Mouse (Mus musculus) gastrocnemius, postnatal 10 days (tissue): ENCODE data around the gene Gne. TPM values are rescaled to one million over a fixed set of nuclear protein-coding genes. Genes with fewer than 3 reads are reported as not detected.

Experiments
- DNase-seq: peaks from one replicate; pipeline ENCODE4 v3.0.0; 2021; ENCODE audit warnings: mixed read lengths
- total RNA-seq, 2 experiments: library from RNA; stranded (reverse); gene quantifications; 2 replicates each; pipeline ENCODE4 v1.2.3; 2021

Gne gene
- total RNA-seq, 2 experiments from 2014 or later = 17.1 to 24.3 TPM

GRCm38 (mm10) chr4:44024241-44024640 lies 59.7 kb downstream of the Gne start:
- no peak for DNase-seq

DNA sequence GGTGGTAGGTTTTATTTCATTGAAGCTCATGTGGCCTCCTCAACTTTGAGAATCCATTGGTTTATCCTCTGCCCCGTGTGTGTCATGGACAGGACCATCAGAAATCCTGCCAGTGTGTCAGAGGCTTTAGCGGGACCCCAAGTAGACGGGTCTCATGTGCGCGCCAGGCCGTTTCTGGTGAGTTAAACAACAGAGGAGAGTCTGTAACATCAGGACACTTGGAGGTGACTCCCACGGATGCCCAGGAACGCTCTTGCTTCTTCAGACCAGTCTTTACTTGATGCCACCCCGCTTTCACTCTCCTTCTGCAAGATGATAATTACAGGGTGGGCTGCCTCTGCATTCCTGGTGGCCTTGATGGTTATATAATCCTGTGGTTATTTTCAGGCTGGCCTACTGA lies 60.3 kb downstream of the Gne start:
- DNase-seq = no peak

DNA sequence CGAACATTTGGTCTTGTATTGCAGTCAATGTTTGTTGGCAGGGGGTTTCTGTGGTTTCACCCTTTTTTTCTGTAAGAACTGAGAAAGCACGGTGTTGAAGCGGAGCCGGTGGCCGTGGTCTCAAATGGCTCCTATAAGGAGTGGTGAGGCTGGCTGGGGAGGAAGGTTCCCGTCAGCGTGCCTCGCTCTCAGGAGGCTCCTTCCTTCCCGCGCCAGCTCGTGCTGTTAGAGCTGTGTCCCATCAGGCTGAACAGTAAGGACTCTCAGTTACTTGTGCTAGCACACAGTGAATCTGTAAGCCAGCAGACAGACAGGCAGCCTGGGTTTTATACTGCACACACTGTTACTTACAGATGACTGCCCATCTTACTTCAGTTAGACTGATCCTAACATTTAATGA lies 61.2 kb downstream of the Gne start:
- no peak for DNase-seq

GRCm38 (mm10) chr4:44022323-44022722 lies 61.7 kb downstream of the Gne start:
- no peak for DNase-seq

- no peak for DNase-seq
These were observed 67.2 kb downstream of the Gne start for GRCm38 (mm10) chr4:44016791-44017190.

DNA sequence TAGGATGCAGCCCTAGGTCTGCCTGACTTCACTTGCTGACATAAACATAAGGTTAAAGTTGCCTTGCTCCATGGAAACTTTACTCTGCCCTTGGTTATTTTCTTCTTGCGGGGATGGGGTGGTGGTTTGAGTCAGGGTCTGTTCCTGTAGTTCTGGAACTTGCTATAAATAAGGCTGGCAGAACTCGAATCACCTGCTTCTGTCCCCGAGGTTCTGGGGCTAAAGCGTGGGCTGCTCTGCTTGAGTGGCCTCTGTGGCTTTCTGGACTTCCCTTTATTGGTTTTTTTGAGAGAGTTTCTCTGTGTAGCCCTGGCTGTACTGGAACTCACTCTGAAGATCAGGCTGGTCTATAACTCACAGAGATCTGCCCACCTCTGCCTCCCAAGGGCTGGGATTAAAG lies 67.9 kb downstream of the Gne start:
- no peak for DNase-seq

DNA sequence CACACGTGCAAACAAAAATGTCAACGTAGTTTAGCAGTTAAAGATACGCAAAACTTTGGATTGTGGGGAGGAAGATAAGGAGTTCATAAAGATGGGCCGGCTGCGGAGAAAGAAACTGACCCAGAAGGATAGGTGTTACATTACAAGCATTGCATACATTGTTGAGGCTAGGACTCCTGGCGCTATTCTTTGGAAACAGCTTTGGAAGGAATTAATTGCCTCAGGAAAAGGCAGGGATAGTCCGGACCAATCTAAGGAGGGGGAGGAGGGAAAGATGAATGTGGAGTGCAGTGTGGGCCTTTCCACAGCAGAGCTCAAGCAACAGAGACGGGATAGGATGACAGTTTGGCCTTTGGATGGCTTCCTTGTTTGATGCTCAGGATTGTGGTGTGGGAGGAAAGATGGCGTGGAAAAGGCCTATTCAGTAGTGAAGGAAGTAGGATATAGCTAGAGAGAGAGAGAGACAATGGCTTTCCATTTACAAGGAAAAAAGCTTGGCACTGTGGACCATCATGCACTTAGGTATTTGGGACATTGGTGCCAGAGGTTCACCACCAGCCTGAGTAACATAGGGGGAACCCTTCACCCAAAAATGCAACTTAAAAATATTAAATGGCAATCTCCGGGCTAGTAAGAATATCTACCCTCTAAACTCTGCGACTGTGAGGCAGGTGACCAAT lies 70.4 kb downstream of the Gne start:
- DNase-seq = no peak

- peak; percentile 82 for DNase-seq
These were observed 71.3 kb downstream of the Gne start for GRCm38 (mm10) chr4:44012376-44013367.

DNA sequence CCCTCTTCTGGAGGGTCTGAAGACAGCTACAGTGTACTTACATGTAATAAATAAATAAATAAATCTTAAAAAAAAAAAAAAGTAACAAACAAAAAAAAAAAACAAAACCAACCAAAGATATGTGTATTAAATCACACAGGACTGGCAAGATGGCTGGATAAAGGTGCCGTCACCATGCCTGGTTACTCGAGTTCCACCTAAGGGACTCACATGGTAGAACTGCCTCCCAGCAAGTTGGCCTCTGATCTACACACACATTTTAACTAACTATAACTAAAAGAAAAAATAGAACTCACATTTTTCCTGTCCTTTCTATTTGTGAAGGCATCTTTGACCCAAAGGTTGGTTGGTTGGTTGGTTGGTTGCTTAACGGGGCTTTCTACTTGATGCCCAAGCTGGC lies 72.2 kb downstream of the Gne start:
- DNase-seq = no peak

- no peak for DNase-seq
These were observed 73.1 kb downstream of the Gne start for GRCm38 (mm10) chr4:44010893-44011292.

GRCm38 (mm10) chr4:44010176-44010575 lies 73.8 kb downstream of the Gne start:
- no peak for DNase-seq

DNA sequence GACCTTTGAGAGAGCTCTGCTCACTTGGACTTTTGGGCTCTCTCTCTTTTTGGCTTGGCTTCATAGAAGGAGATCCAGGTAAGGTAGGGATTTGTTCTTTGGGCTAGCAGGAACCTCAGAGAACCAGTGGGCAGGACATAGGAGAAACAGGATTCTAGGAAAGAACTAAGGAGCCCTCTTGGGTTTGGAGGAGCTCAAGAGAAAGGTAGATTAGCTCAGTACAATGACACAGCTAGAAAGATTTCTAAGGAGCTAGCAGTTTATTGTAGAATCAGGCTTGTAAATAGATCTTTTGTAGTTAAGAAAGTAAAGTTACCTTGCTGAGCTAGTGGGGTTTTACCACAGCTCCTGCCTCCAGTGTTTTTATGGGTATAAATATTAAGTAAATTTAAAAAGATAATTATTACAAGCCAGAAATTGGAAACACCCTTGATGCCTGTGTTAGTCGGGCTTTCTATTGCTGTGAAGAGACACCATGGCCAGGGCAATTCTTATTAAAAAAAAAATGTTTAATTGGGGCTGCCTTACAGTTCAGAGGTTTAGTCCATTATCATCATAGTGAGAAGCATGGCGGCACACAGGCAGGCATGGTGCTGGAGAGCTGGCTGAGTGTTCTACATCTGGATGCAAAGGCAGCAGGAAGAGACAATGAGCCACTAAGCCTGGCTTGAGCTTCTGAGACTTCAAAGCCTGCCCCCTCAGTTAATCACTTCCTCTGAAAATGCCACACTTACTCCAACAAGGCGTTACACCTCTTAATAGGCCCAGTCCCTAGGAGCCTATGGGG lies 79.2 kb downstream of the Gne start:
- no peak for DNase-seq

- DNase-seq = no peak
These were observed 79.9 kb downstream of the Gne start, which contains the start of gene Clta for GRCm38 (mm10) chr4:44004126-44004525. TSS of gene Clta (plus strand) at chr4:44004452.

GRCm38 (mm10) chr4:44003622-44004021 lies 80.4 kb downstream of the Gne start:
- DNase-seq = no peak

- no peak for DNase-seq
These were observed 89.6 kb downstream of the Gne start for GRCm38 (mm10) chr4:43994342-43994741.

DNA sequence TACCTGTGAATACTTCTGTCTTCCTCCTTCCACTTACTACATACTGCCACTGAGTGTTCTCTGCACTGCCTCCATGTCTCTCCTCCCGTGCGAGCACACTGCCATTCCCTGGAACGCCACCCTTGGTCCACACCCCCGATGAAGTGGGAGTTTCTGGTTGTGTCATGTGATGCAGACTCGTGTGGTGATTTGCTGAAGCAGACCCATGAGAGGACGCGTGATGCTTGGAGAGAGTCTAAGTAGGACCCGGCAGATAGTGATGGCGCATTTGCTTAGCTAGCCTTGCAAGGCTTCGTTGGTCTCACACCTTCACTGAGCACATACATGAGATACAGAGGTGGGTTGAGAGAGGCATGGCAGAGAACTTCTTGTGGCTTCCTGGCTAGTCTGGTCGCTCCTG lies 90.9 kb downstream of the Gne start:
- DNase-seq = no peak

DNA sequence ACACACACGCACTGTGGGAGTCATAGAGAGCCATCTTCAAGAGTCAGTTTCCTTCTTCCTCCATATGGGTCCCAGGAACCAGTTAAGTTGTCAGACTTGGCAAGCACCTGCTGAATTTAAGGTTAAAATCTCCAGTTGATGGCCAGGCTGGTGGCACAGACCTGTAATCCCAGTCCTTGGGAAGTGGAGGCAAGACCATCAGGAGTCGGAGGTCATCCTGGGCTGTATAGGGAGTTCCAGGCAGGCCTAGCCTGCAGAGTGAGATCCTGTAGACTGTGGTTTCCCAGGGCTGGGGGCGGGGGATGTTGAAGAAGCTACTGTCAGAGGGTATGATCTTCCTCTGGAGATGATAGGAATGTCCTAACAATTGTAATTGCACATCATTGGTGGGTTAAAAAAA lies 95.0 kb downstream of the Gne start:
- no peak for DNase-seq

DNA sequence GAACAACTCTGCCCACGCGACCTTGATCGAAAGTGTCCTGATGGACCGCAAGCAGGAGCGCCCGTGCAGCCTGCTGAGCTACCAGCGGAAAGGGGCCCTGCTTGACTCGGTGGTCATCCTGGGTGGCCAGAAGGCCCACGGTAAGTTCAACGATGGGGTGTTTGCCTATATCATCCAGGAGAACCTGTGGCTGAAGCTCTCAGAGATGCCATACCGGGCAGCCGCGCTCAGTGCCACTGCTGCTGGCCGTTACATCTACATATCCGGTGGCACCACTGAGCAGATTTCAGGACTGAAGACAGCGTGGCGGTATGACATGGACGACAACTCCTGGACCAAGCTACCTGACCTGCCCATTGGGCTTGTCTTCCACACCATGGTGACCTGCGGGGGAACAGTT lies 99.7 kb downstream of the Gne start:
- no peak for DNase-seq
